Mouse (Mus musculus): ENCODE results near the gene Ripor3. TPM values are rescaled to one million over a fixed set of nuclear protein-coding genes. Genes with fewer than 3 reads are reported as not detected.
A peak's percentile ranks its signal among the peaks of the same experiment; 100 is the strongest.

The Ripor3 gene
- polyA plus RNA-seq, 1 experiment from 2014 or later: 2.3 TPM

- no peak for TF ChIP-seq CTCF (IDR thresholded peaks at IDR 0.05; ENCODE audit: low read depth)
- H3K4me2 ChIP-seq (ENCODE audit: low read length): no peak overlapping the region
- WGBS: 44% methylated on average over 11 of the region's 11 CpGs
- H3K27me3 ChIP-seq (ENCODE audit: insufficient read depth, low read length): no peaks in the 10 kb centered on the region
- H3K27ac ChIP-seq: no peak overlapping the region
- ATAC-seq (replicated peaks; ENCODE audit: low FRiP score, low read depth) (no peak), DNase-seq (ENCODE audit: low spot score) (no peak)
- no peaks in the 10 kb centered on the region for H3K36me3 ChIP-seq (ENCODE audit: insufficient read depth, low read length)
- H3K4me3 ChIP-seq (replicated peaks; ENCODE audit: low read depth, low read length): no peak overlapping the region
- no peaks in the 10 kb centered on the region for H3K9me3 ChIP-seq (replicated peaks; ENCODE audit: low read length)
- peaks cover 21% of the 10 kb centered on the region for H3K4me1 ChIP-seq (replicated peaks; ENCODE audit: insufficient read depth, low read length)
- no peak overlapping the region for H3K9ac ChIP-seq (ENCODE audit: low read depth, low read length)
These were observed 70.6 kb downstream of the Ripor3 start for GRCm38 (mm10) chr2:167939632-167940399.

DNA sequence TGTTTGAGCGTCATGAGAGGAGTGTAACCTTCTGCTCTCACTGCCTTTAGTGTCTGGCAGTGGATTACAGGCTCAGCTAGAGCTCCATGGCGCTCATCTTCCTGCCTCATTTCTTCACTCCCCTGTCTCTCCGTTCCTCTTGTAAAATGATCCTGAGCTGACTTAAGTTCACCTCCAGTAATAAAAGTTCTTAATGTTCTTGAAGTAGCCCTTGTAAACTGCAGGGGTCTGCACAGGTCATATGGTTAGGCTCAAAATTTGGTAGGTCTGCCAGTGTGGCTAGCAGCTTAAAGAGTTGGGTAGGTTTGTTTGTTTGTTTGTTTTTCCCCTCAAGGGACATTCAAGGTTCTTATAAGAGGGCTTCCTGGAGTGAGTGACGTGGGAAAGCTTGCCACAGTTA is 71.2 kb downstream of the Ripor3 start:
- Histone ChIP-seq H3K27ac (no peak overlapping the region), H3K4me3 (replicated peaks; ENCODE audit: low read depth, low read length) (no peak overlapping the region), H3K4me2 (ENCODE audit: low read length) (no peak overlapping the region), H3K9me3 (replicated peaks; ENCODE audit: low read length) (no peaks in the 10 kb centered on the region), H3K36me3 (ENCODE audit: insufficient read depth, low read length) (no peaks in the 10 kb centered on the region), H3K9ac (ENCODE audit: low read depth, low read length) (no peak overlapping the region), H3K4me1 (replicated peaks; ENCODE audit: insufficient read depth, low read length) (peaks cover 21% of the 10 kb centered on the region), H3K27me3 (ENCODE audit: insufficient read depth, low read length) (no peaks in the 10 kb centered on the region)
- ATAC-seq (replicated peaks; ENCODE audit: low FRiP score, low read depth) (no peak), DNase-seq (ENCODE audit: low spot score) (no peak)
- TF ChIP-seq CTCF (IDR thresholded peaks at IDR 0.05; ENCODE audit: low read depth): no peak
- WGBS: 33% methylated on average over 4 of the region's 4 CpGs

DNA sequence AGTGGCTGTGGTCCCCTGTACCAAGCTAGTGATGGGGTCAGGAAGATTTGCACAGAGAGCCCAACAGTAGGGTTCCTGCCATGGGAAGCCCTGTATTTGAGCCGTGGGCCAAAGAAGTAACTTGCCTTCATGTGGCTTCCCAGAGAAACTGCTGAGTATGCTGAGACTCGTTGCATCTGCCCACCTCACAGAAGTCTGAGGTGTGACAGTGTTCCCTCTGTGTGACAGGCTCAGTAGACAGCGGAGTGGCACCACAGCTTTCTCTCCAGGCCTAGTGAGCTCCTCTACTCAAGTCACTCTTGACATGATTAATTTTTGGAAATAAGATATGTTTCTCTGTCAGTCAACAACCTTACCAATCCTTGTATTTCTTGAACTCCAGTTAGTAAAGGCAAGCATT is 71.6 kb downstream of the Ripor3 start:
- ATAC-seq (replicated peaks; ENCODE audit: low FRiP score, low read depth) (no peak), DNase-seq (ENCODE audit: low spot score) (no peak)
- 63% methylated on average over 3 of the region's 3 CpGs for WGBS
- Histone ChIP-seq H3K4me3 (replicated peaks; ENCODE audit: low read depth, low read length) (no peak overlapping the region), H3K9ac (ENCODE audit: low read depth, low read length) (no peak overlapping the region), H3K27ac (no peak overlapping the region), H3K9me3 (replicated peaks; ENCODE audit: low read length) (no peaks in the 10 kb centered on the region), H3K4me1 (replicated peaks; ENCODE audit: insufficient read depth, low read length) (peaks cover 21% of the 10 kb centered on the region), H3K4me2 (ENCODE audit: low read length) (no peak overlapping the region), H3K27me3 (ENCODE audit: insufficient read depth, low read length) (no peaks in the 10 kb centered on the region), H3K36me3 (ENCODE audit: insufficient read depth, low read length) (no peaks in the 10 kb centered on the region)
- no peak for TF ChIP-seq CTCF (IDR thresholded peaks at IDR 0.05; ENCODE audit: low read depth)

DNA sequence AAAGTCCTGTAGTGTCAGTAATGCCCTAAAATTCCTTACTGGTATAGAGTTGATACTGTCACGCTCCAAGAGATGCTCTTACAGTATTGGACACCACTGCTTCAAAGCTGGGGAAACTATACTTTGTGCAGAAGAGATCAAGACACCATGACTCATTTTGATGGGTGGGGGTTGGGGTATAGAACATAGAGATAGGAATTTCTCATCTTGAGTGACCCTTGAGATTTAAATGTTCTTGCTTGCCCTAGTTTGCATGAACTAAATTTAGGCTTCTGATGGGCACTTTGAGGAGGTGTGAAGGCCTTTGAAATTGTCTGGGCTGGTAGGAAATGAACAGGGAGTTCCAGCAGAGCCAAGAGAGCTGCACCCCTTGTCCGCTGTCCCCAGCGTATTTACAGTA is 74.5 kb downstream of the Ripor3 start:
- no peak overlapping the region for H3K4me2 ChIP-seq (ENCODE audit: low read length)
- ATAC-seq (replicated peaks; ENCODE audit: low FRiP score, low read depth) (no peak), DNase-seq (ENCODE audit: low spot score) (no peak)
- no peaks in the 10 kb centered on the region for H3K4me1 ChIP-seq (replicated peaks; ENCODE audit: insufficient read depth, low read length)
- H3K36me3 ChIP-seq (ENCODE audit: insufficient read depth, low read length): no peaks in the 10 kb centered on the region
- H3K9me3 ChIP-seq (replicated peaks; ENCODE audit: low read length): no peaks in the 10 kb centered on the region
- no peaks in the 10 kb centered on the region for H3K27me3 ChIP-seq (ENCODE audit: insufficient read depth, low read length)
- H3K4me3 ChIP-seq (replicated peaks; ENCODE audit: low read depth, low read length): no peak overlapping the region
- 79% methylated on average over 3 of the region's 3 CpGs for WGBS
- H3K27ac ChIP-seq: no peak overlapping the region
- TF ChIP-seq CTCF (IDR thresholded peaks at IDR 0.05; ENCODE audit: low read depth): no peak
- no peak overlapping the region for H3K9ac ChIP-seq (ENCODE audit: low read depth, low read length)

- WGBS: 23% methylated on average over 7 of the region's 7 CpGs
- no peak overlapping the region for H3K27ac ChIP-seq
- no peak for TF ChIP-seq CTCF (IDR thresholded peaks at IDR 0.05; ENCODE audit: low read depth)
- no peaks in the 10 kb centered on the region for H3K4me1 ChIP-seq (replicated peaks; ENCODE audit: insufficient read depth, low read length)
- no peak overlapping the region; the same call in 1 of the 2 replicates for H3K9ac ChIP-seq (ENCODE audit: low read depth, low read length)
- DNase-seq (ENCODE audit: low spot score) (peak; percentile 32), ATAC-seq (replicated peaks; ENCODE audit: low FRiP score, low read depth) (no peak)
- H3K4me2 ChIP-seq (ENCODE audit: low read length): peak overlapping the region; percentile 81
- H3K4me3 ChIP-seq (replicated peaks; ENCODE audit: low read depth, low read length): peak overlapping the region; percentile 69
- H3K27me3 ChIP-seq (ENCODE audit: insufficient read depth, low read length): no peaks in the 10 kb centered on the region
- no peaks in the 10 kb centered on the region for H3K36me3 ChIP-seq (ENCODE audit: insufficient read depth, low read length)
- no peaks in the 10 kb centered on the region for H3K9me3 ChIP-seq (replicated peaks; ENCODE audit: low read length)
These were observed 77.0 kb downstream of the Ripor3 start for GRCm38 (mm10) chr2:167933397-167933796.

DNA sequence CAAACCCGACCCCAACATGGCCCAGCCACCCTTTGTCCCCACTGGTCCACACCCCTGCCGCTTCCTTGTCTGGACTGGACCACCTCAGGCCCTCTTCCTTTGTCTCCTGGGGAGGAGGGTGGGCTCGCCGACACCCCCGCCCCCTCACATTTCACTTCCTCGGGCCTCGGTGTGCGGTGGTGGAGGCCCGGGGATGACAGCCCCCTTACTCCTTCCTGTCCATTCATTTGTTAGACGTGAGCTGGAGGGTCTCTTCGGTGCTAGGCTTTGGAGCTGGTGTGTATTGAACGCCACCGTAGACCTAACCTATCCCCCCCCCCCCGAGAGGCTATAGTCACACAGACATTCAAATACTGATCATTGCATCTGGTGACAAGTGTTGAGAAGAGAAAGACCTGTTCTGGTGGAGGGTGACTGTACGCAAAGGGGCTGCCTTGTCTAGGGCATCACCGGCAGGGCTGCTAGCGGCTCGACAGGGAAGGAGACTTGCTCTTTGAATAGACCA is 77.6 kb downstream of the Ripor3 start:
- TF ChIP-seq CTCF (IDR thresholded peaks at IDR 0.05; ENCODE audit: low read depth): no peak
- Histone ChIP-seq H3K27me3 (ENCODE audit: insufficient read depth, low read length) (no peaks in the 10 kb centered on the region), H3K9me3 (replicated peaks; ENCODE audit: low read length) (no peaks in the 10 kb centered on the region), H3K4me3 (replicated peaks; ENCODE audit: low read depth, low read length) (peak overlapping the region; percentile 69), H3K4me2 (ENCODE audit: low read length) (peak overlapping the region; percentile 81), H3K36me3 (ENCODE audit: insufficient read depth, low read length) (no peaks in the 10 kb centered on the region), H3K27ac (peak overlapping the region; percentile 81; the same call in 1 of the 2 replicates), H3K4me1 (replicated peaks; ENCODE audit: insufficient read depth, low read length) (no peaks in the 10 kb centered on the region), H3K9ac (ENCODE audit: low read depth, low read length) (peak overlapping the region; percentile 92)
- under 1% methylated on average over 18 of the region's 18 CpGs for WGBS
- peak; percentile 27 for DNase-seq (ENCODE audit: low spot score)
- peak; percentile 31 for ATAC-seq (replicated peaks; ENCODE audit: low FRiP score, low read depth)
